Mouse (Mus musculus) forebrain, embryonic 14.5 days (tissue): ENCODE results near the gene Gm4707. TPM values are rescaled to one million over a fixed set of nuclear protein-coding genes. Genes with fewer than 3 reads are reported as not detected.
A peak's percentile ranks its signal among the peaks of the same experiment; 100 is the strongest.

ENCODE experiments used
- ATAC-seq: fragments of 200-750 bp; cut with Nextera tagmentation; 2 replicates; pipeline ENCODE4 v1.8.0; 2017; ENCODE audit warnings: mild to moderate bottlenecking, moderate library complexity
- DNase-seq: peaks from one replicate; pipeline ENCODE4 v3.0.0-alpha.2; 2015; ENCODE audit warnings: low spot score
- H3K27ac ChIP-seq: fragments of 300-500 bp; sonication (generic); 2 replicates; pipeline ENCODE4 v1.5.1; 2014; ENCODE audit warnings: low read depth, mild to moderate bottlenecking, control low read depth, low read length, moderate library complexity
- H3K27me3 ChIP-seq: fragments of 300-500 bp; sonication (generic); replicated peaks from 2 replicates; pipeline ENCODE4 v1.6.1; 2014; ENCODE audit warnings: low read length, control low read depth, mixed read lengths; ENCODE audit not compliant: control insufficient read depth, insufficient read depth
- H3K36me3 ChIP-seq: fragments of 300-500 bp; sonication (generic); 2 replicates; pipeline ENCODE4 v1.6.1; 2014; ENCODE audit warnings: low read length, control low read depth; ENCODE audit not compliant: control insufficient read depth, insufficient read depth
- H3K4me1 ChIP-seq: fragments of 300-500 bp; sonication (generic); 2 replicates; pipeline ENCODE4 v1.6.1; 2014; ENCODE audit warnings: antibody characterized with exemption, low read length, control low read depth; ENCODE audit not compliant: control insufficient read depth, insufficient read depth
- H3K4me2 ChIP-seq: fragments of 300-500 bp; sonication (generic); 2 replicates; pipeline ENCODE4 v1.6.1; 2014; ENCODE audit warnings: mild to moderate bottlenecking, control low read depth, low read length
- H3K4me3 ChIP-seq: fragments of 300-500 bp; sonication (generic); 2 replicates; pipeline ENCODE4 v1.5.1; 2014; ENCODE audit warnings: low read depth, low read length, control low read depth
- H3K9ac ChIP-seq: fragments of 300-500 bp; sonication (generic); 2 replicates; pipeline ENCODE4 v1.6.1; 2014; ENCODE audit warnings: mild to moderate bottlenecking, low read length, control low read depth, moderate library complexity
- H3K9me3 ChIP-seq: fragments of 300-500 bp; sonication (generic); replicated peaks from 2 replicates; pipeline ENCODE4 v1.6.1; 2016; ENCODE audit warnings: low read length, control low read depth, mixed read lengths; ENCODE audit not compliant: control insufficient read depth
- WGBS: fragments of 180-500 bp; shearing (Covaris S2); extraction: QIAGEN DNeasy Blood & Tissue Kit; methylation state at CpG from one replicate; pipeline ENCODE4 v1.1.7; 2014; 5-methylcytosine and 5-hydroxymethylcytosine counted together
- polyA plus RNA-seq: library from polyadenylated mRNA; unstranded; fragments of >200 nt; fragmentation: Nextera tagmentation; extraction: Ambion mirVana; gene quantifications from 2 replicates; pipeline ENCODE4 v1.2.1, GENCODE M21; 2014

Gm4707 gene
- polyA plus RNA-seq, 1 experiment from 2014 or later, result 0.43 TPM

DNA sequence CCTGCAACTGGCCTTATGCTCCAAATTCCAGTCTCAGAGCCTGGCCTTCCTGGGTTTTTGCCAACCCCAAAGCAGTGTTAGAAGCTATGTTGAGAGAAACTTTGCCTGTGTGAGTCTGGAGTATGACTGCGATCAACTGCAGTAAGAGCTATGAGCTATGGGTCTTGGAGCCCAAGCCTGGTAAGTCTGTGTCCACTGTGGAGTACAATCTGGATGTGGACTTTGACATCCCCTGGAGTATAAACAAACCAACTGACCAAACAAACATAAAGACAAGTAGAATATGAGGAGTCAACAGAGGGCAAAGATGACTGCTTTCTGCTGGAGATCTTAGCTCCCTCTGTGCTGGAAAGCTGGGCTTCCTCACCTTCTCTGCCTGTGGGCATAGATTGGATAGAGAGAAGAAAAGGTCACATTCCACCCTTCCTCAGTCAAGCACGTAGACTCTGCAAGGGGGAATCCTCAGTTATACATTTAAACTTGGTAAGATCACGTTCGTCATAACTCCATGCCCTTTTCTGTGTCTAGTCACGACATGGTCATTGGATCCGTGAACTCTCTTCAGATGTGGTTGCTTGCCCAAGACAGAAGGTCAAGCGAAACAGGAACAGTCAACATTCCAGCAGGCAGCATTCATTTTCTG lies 23.8 kb upstream of the Gm4707 start:
- Histone ChIP-seq H3K4me2 (no peak overlapping the region), H3K9me3 (no peaks in the 10 kb centered on the region), H3K27me3 (no peaks in the 10 kb centered on the region), H3K36me3 (no peaks in the 10 kb centered on the region), H3K27ac (no peak overlapping the region), H3K4me1 (no peaks in the 10 kb centered on the region), H3K9ac (no peak overlapping the region), H3K4me3 (no peak overlapping the region)
- DNase-seq (no peak), ATAC-seq (no peak)
- 90% methylated on average over 7 of the region's 7 CpGs for WGBS

DNA sequence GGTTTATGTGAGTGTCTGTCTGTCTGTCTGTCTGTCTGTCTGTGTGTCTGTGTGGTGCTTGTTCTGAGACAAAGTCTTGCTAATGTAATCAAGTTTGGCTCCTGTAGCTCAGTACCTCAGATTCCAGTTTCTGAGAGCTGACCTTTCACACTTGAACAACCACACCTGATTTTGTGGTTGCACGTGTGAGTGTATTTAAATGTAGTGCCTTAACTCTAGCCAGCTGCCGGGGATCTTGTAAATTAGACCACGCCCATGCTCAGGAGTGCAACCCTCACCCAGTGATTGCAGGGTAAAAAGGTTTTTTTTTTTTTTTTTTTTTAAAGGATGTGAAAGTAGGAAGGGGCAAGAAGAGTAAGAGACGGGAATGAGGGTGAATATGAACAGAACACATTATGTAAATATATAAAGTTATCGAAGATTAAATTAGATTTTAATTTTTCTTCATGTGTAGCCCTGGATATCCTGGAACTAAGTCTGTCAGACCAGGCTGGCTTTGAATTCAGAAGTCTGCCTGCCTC lies 19.7 kb upstream of the Gm4707 start:
- H3K27ac ChIP-seq, result no peak overlapping the region
- ATAC-seq (no peak), DNase-seq (no peak)
- no peak overlapping the region for H3K4me3 ChIP-seq
- no peak overlapping the region for H3K9ac ChIP-seq
- WGBS, result 75% methylated on average over 5 of the region's 5 CpGs
- no peaks in the 10 kb centered on the region for H3K27me3 ChIP-seq
- no peaks in the 10 kb centered on the region for H3K9me3 ChIP-seq
- peaks cover under 1% of the 10 kb centered on the region for H3K4me1 ChIP-seq
- H3K36me3 ChIP-seq, result no peaks in the 10 kb centered on the region
- no peak overlapping the region for H3K4me2 ChIP-seq

DNA sequence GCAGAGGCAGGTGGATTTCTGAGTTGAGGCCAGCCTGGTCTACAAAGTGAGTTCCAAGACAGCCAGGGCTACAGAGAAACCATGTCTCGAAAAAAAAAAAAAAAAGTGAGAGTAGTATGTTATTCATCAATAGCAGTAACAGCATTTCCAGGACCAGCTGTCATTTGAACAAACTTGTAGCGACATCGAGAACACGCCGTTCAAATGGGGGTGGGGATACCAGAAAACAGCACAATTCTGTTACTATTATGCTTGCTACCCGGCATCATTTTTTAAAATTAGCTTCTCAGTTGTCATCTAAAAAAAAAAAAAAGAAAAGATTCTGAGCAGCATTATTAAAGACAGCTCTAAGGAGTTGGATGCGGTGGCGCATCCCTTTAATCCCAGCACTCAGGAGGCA lies 17.8 kb upstream of the Gm4707 start:
- no peak for ATAC-seq
- no peak overlapping the region for H3K4me3 ChIP-seq
- no peak overlapping the region for H3K9ac ChIP-seq
- H3K27ac ChIP-seq, result no peak overlapping the region
- no peaks in the 10 kb centered on the region for H3K27me3 ChIP-seq
- peaks cover 8% of the 10 kb centered on the region for H3K4me1 ChIP-seq
- WGBS, result 97% methylated on average over 8 of the region's 8 CpGs
- no peaks in the 10 kb centered on the region for H3K36me3 ChIP-seq
- no peaks in the 10 kb centered on the region for H3K9me3 ChIP-seq
- no peak for DNase-seq
- H3K4me2 ChIP-seq, result no peak overlapping the region

DNA sequence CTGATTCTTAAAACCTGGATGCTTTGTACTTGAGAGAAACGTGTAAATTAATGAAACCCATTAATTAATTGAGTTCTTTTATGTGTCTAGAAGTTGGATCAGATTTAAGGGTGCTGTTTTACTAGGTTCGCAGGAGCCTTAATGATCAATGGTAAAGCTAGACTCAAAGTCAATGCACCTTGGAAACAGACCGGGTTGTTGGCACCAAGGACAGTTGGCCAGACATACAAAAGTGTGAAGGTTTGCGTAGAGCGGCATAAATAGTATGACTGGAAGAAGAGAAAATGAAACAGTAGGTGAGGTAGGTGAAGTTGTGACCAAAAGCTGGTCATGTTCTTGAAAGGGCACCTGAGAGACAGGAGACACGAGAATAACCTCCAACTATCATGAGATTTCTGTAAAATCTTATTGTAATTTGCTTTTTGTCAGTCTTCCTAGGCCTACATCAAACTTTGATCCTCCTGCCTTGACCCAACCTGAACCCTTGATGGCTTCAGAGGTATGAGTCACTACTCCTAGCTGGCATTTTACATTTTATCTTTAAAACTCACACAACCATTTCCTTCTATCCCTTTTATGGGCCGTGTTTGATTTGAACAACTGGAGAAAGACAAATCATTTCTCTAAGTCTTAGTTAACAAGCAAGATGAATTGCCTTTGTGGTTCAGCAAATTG lies 16.8 kb upstream of the Gm4707 start:
- Histone ChIP-seq H3K4me3 (peak overlapping the region; percentile 82), H3K9me3 (no peaks in the 10 kb centered on the region), H3K4me1 (peaks cover 8% of the 10 kb centered on the region), H3K9ac (peak overlapping the region; percentile 93; the same call in 1 of the 2 replicates), H3K4me2 (peak overlapping the region; percentile 85), H3K27me3 (no peaks in the 10 kb centered on the region), H3K36me3 (no peaks in the 10 kb centered on the region), H3K27ac (no peak overlapping the region)
- 70% methylated on average over 7 of the region's 7 CpGs for WGBS
- ATAC-seq (no peak), DNase-seq (peak; percentile 15)

DNA sequence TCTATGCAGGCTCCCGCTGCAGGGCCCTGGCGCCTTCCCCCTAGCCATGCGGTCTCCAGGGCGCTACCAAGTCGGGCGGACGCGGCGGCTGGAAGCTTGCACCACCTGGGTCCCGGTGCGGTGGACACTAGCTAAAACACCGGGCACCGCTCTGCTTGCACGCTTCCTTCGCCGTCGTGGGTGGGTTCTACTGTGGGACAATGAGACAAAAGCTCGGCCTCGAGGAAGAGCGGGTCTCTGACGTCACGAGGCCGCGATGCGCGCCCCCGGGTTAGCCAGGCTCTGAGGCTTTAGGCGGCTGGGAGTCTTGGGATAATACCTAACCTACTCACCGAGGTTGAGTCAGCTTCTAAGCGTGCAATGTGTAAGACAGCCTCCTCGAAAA lies 16.0 kb upstream of the Gm4707 start:
- Histone ChIP-seq H3K36me3 (no peaks in the 10 kb centered on the region), H3K4me2 (peak overlapping the region; percentile 85), H3K9me3 (no peaks in the 10 kb centered on the region), H3K27me3 (no peaks in the 10 kb centered on the region), H3K4me3 (peak overlapping the region; percentile 82), H3K4me1 (peaks cover 8% of the 10 kb centered on the region), H3K9ac (peak overlapping the region; percentile 93), H3K27ac (peak overlapping the region; percentile 99)
- WGBS, result under 1% methylated on average over 30 of the region's 31 CpGs
- ATAC-seq (peak; percentile 83), DNase-seq (peak; percentile 84)

DNA sequence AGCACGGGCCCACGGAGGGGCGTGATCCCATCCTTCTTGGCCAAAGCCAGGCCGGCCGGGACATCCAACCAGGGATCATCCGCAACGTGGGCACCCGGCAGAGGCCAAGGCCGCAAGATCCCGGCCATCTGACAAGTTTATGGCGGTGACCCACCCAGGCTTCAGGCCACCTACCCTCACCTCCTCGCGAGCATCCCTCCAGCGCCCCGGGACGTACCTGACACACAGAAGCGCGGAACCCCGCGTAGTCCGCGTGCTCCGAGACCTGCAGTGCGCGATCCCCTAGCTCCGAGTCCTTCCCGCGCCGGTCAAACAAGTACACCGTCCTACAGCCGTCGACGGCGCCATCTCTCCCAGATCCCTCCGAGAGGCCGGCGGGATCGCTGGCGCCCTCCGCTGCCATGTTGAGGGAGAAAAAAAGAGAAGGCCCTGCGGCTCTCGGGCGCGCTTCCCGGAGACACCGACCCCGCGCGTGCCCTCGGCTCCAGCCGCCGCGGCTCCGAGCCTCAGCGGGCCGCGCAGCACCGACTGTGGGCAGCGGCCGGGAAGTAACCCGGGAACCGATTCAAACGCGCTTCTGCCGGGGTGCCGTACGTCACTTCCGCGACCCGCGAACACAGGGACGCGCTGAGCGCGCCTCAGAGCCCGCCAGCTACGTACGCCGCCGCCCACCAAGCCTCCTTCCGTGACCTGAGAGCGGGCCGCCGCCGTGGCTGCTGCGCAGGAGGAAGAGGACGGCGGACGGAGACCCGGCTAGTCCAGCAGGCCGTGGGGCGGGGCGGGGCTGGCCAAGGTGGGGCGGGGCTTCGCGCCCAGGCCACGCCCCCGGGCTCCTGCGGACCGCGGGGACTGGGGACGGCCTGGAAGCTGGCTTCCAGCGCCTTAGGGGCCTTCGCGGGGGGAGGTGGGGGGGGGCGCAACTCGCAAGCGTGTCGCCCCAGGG lies 15.3 kb upstream of the Gm4707 start, which contains the start of gene Smchd1:
TSS of gene Smchd1 (minus strand) at position 582 of the 943 bp plus-strand sequence.
- peak; percentile 94 for DNase-seq
- ATAC-seq, result peak; percentile 94
- peak within 1 kb of the TSS; percentile 99 for H3K27ac ChIP-seq
- H3K9ac ChIP-seq, result peak within 1 kb of the TSS; percentile 93
- no peaks in the 10 kb centered on the region for H3K9me3 ChIP-seq
- under 1% methylated on average over 79 of the region's 109 CpGs for WGBS
- H3K4me3 ChIP-seq, result peak within 1 kb of the TSS; percentile 82
- H3K36me3 ChIP-seq, result no peaks in the 10 kb centered on the region
- H3K4me2 ChIP-seq, result peak within 1 kb of the TSS; percentile 85
- no peaks in the 10 kb centered on the region for H3K27me3 ChIP-seq
- H3K4me1 ChIP-seq, result peaks cover 8% of the 10 kb centered on the region

DNA sequence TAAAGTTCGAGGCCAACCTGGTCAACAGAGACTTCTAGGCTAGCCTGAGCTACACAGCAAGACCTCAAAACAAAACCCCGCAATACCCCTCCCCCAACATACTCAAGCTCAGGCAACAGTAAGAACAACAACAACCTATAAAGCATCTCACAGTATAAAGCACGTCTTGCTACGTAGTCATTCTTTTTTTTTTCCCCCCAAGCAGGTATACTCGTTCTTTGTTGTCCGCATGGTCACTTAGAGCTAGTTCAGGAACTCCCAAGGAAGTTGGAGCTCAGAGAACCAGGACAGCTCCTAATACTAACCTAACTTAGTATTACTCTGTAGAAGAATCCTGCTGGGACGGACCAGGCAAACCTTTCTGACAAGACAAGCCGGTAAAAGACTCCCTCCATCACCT lies 14.4 kb upstream of the Gm4707 start:
- no peak for ATAC-seq

DNA sequence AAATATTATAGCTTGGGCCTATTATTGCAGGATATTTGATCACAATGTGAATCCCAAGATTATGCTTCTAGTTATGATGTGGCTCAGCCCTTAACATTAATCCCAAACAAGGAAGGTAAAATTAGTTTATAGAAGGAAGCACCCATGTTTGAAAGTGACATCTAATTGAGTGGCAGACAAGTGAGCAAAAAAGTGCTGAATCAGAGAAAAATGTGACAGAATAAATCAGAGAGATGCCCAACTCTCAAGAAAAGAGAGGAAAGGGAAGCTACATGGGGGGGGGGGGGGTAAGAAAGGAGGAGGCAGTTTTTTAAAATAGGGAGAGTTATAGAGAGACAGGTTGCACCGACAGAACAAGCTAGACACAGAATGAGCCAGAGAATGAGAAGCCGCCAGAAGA lies 11.5 kb upstream of the Gm4707 start:
- H3K27me3 ChIP-seq, result no peaks in the 10 kb centered on the region
- no peak overlapping the region for H3K4me3 ChIP-seq
- H3K36me3 ChIP-seq, result no peaks in the 10 kb centered on the region
- H3K9me3 ChIP-seq, result no peaks in the 10 kb centered on the region
- H3K4me2 ChIP-seq, result no peak overlapping the region
- no peak for DNase-seq
- WGBS, result 89% methylated on average over 2 of the region's 2 CpGs
- H3K4me1 ChIP-seq, result peaks cover 8% of the 10 kb centered on the region
- H3K27ac ChIP-seq, result no peak overlapping the region
- H3K9ac ChIP-seq, result no peak overlapping the region
- ATAC-seq, result no peak

More for the DNA sequence above, 14.4 kb upstream of the Gm4707 start:
- Histone ChIP-seq H3K27ac (no peak overlapping the region), H3K27me3 (no peaks in the 10 kb centered on the region), H3K4me2 (peak overlapping the region; percentile 85), H3K9ac (peak overlapping the region; percentile 93), H3K4me1 (peaks cover 8% of the 10 kb centered on the region), H3K4me3 (peak overlapping the region; percentile 82), H3K9me3 (no peaks in the 10 kb centered on the region), H3K36me3 (no peaks in the 10 kb centered on the region)
- 13% methylated on average over 8 of the region's 8 CpGs for WGBS
- DNase-seq, result no peak
